Mouse (Mus musculus) adrenal gland, postnatal 4 days (tissue): ENCODE measurements at regions not wholly inside any gene's neighbourhood (a gene's known extent, or its start where the extent isn't known, plus 50 kb on each side); places are given as distances from the start of the nearest gene placed in this dataset.
"Not testable (repeated sequence)": the region's sequence is repeated elsewhere in the genome, so short reads cannot be mapped to it uniquely, and the experiment has no call there.

Source experiments
- DNase-seq, 2 experiments: peaks; one replicate each; pipeline ENCODE4 v3.0.0; 2021 to 2022; ENCODE audit warnings: low spot score in 2 of 2, mixed read lengths in 2 of 2

GRCm38 (mm10) chr12:20802027-20802426 is 188.2 kb upstream of the Asap2 start:
- DNase-seq, result not testable (repeated sequence)

DNA sequence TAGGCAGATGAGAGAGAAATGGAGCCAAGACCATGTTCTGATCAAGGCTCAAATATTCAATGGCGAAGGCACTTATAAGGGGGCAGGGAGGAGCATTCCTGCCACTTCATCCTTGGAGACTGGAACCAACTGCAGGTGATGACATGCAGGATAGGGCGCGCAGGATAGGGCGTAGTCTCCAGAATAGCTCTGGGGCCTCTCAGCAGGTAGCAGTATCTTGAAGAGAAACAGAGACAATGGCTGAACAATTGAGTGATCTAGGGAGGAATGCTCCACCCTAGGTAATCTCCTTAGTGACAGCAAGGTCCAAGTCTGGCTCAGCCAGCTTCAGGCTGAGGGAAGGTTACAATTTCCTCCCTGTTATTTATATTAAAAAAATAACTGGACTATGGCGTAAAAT is 184.8 kb upstream of the Asap2 start:
- not testable (repeated sequence) for DNase-seq

DNA sequence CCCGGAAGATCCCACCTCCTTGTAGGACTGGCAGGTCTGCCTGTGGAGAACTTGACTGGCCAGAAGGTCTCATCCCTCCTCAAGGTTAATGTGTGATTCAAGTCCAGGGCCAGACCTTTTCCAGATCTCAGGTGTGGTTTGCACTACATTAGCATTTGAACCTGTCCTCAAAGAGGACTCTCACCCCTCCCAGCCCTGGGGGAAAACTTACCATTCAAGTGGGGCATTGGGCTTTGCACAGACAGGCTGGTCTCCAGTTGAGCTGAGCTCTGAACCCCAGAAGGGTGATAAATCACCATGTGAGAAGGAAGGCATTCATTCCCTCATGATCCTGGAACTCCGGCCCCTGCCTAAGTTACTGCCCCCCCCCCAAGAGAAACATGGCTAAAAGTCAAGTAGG is 183.6 kb upstream of the Asap2 start:
- no peak for DNase-seq

GRCm38 (mm10) chr12:20813836-20814235 is 176.4 kb upstream of the Asap2 start:
- DNase-seq, result not testable (repeated sequence)

GRCm38 (mm10) chr12:20815121-20815520 is 175.1 kb upstream of the Asap2 start:
- not testable (repeated sequence) for DNase-seq

GRCm38 (mm10) chr12:20815599-20815998 is 174.7 kb upstream of the Asap2 start:
- DNase-seq, result peak; percentile 11 to 23

- not testable (repeated sequence) for DNase-seq
These were observed 146.5 kb upstream of the Asap2 start for GRCm38 (mm10) chr12:20843661-20844320.

DNA sequence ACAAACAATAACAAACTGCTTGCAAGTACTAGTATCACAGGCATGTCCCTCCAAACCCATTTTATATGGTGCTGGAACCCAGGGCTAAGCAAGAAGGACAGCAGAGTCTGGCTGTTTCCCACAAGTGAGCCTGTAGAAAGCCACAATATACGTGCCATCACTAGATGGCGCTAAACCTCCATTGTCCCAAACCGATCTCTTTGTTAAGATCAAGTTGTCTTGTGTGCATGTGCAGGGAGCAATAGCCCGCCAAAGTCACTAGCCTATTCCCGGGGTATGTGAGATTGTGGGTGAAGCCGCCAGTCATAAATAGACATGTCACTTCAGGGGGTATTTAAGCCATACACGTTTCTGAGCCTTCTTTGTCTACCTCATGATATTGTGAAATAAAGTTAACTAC is 145.4 kb upstream of the Asap2 start:
- DNase-seq, result not testable (repeated sequence)

- DNase-seq, result no peak
These were observed 145.0 kb upstream of the Asap2 start for GRCm38 (mm10) chr12:20845297-20845696.

DNA sequence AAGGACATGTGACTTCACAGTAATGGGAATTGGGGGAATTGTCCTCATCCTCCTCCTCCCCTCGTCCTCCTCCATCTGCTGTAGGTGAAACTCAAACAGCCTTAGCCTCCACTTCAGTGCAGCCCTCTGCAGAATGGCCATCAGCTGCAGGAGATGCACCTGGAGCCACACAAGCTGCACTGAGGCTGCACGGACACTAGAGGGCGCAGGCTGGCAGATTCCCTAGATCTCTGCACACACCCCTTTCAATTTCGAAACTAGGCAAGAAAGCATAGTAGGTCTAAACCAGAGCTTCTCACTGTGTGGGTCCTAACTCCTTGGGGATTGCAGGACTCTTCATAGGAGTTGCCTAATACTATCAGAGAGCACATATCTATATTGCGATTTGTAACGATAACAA is 106.2 kb upstream of the Asap2 start:
- not testable (repeated sequence) for DNase-seq

- peak; percentile 32 to 33 for DNase-seq
These were observed 69.4 kb upstream of the Asap2 start for GRCm38 (mm10) chr12:20920653-20921397.

GRCm38 (mm10) chr12:20921398-20922023 is 68.7 kb upstream of the Asap2 start:
- DNase-seq, result not testable (repeated sequence)

DNA sequence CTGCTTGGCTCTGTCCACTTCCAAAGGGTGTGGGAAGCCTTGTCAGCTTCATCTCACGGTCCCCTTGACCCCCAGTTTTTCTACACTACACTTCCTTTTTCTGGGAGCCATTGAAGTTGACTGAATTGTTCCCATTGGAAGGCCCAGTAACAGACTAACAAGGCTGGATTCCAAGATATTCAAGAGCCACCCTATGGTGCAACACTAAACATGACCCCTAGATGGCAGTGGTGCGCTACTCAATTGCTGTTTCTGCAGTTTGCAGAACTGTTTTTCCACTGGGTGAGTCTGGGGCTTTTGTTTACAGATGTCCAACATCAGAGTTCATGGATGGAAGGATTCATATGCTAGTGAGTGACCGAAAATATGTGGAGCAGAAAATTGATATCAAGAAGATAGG is 61.3 kb upstream of the Asap2 start:
- DNase-seq, result peak; percentile 5 to 7
